Mouse (Mus musculus) CH12.LX (cell line): ENCODE measurements around the gene Akap7. TPM values are rescaled to one million over a fixed set of nuclear protein-coding genes. Genes with fewer than 3 reads are reported as not detected.

Experiments
- DNase-seq: peaks from one replicate; pipeline ENCODE4 v3.0.0-alpha.2; 2013; ENCODE audit errors: extremely low read depth
- H3K27ac ChIP-seq: 2 replicates; pipeline ENCODE4 v1.5.1; 2012; ENCODE audit warnings: low read depth, mild to moderate bottlenecking, control low read depth, moderate library complexity; ENCODE audit not compliant: insufficient read depth
- H3K27me3 ChIP-seq: replicated peaks from 2 replicates; pipeline ENCODE3; 2012; ENCODE audit warnings: inconsistent platforms
- H3K36me3 ChIP-seq, 2 experiments: replicated peaks in 1 of 2; 2 replicates each; pipeline versions ENCODE3 to v1.6.1; 2012; ENCODE audit warnings: inconsistent platforms in 1 of 2, low read length in 1 of 2, mild to moderate bottlenecking in 1 of 2, mixed read lengths in 1 of 2, moderate library complexity in 1 of 2; ENCODE audit not compliant: control insufficient read depth in 1 of 2, insufficient read depth in 1 of 2
- H3K4me1 ChIP-seq, 2 experiments: 2 replicates each; pipeline ENCODE4 v1.6.1; 2012; ENCODE audit warnings: inconsistent platforms in 1 of 2, moderate library complexity in 1 of 2; ENCODE audit not compliant: insufficient read depth in 2 of 2, control insufficient read depth in 1 of 2
- H3K4me2 ChIP-seq: 2 replicates; pipeline ENCODE4 v1.6.1; 2012; ENCODE audit warnings: low read depth, mild to moderate bottlenecking, control low read depth; ENCODE audit not compliant: poor library complexity, insufficient read depth, severe bottlenecking
- H3K4me3 ChIP-seq, 3 experiments: fragments of 150-350 bp in 1 of 3; sonication (generic) in 1 of 3; replicated peaks in 1 of 3; 2 replicates each; pipeline versions ENCODE3 to v1.5.1; 2011 to 2012; ENCODE audit warnings: low read depth in 2 of 3, low read length in 2 of 3, mild to moderate bottlenecking in 2 of 3, moderate library complexity in 2 of 3, control low read depth in 1 of 3, improper control_type of control experiment in 1 of 3, inconsistent platforms in 1 of 3, mixed read lengths in 1 of 3; ENCODE audit not compliant: poor library complexity in 1 of 3
- H3K79me2 ChIP-seq: replicated peaks from 2 replicates; pipeline ENCODE4 v1.6.1; 2012; ENCODE audit warnings: mild to moderate bottlenecking, moderate library complexity; ENCODE audit not compliant: control insufficient read depth, poor library complexity, insufficient read depth, severe bottlenecking; ENCODE audit errors: extremely low read depth
- H3K9ac ChIP-seq: 2 replicates; pipeline ENCODE4 v1.6.1; 2012; ENCODE audit warnings: low read depth, mild to moderate bottlenecking, control low read depth, moderate library complexity; ENCODE audit not compliant: insufficient read depth
- H3K9me3 ChIP-seq: replicated peaks from 2 replicates; pipeline ENCODE3; 2012; ENCODE audit warnings: low read length, inconsistent platforms, mixed read lengths
- BHLHE40 ChIP-seq: IDR thresholded peaks from 2 replicates; pipeline ENCODE4 v1.6.1; 2011; ENCODE audit warnings: mild to moderate bottlenecking, low read depth, low read length, improper control_type of control experiment
- CHD2 ChIP-seq: IDR thresholded peaks from 2 replicates; pipeline ENCODE4 v1.6.1; 2011; ENCODE audit warnings: low read length, improper control_type of control experiment
- CTCF ChIP-seq, 2 experiments: IDR thresholded peaks in 1 of 2; conservative IDR thresholded peaks in 1 of 2; 2 replicates each; pipeline ENCODE4 v1.5.1; 2011 to 2012; ENCODE audit warnings: low read depth in 2 of 2, low read length in 2 of 2, improper control_type of control experiment in 1 of 2, inconsistent platforms in 1 of 2, mild to moderate bottlenecking in 1 of 2, moderate library complexity in 1 of 2
- ELF1 ChIP-seq: IDR thresholded peaks from 2 replicates; pipeline ENCODE4 v1.6.1; 2014; ENCODE audit warnings: low read depth, mild to moderate bottlenecking, inconsistent platforms, low read length, improper control_type of control experiment
- GABPA ChIP-seq: IDR thresholded peaks from 2 replicates; pipeline ENCODE4 v1.6.1; 2012; ENCODE audit warnings: low read depth, low read length, improper control_type of control experiment, inconsistent platforms; ENCODE audit not compliant: insufficient replicate concordance
- JUN ChIP-seq: IDR thresholded peaks from 2 replicates; pipeline ENCODE4 v1.6.1; 2011; ENCODE audit warnings: low read depth, mild to moderate bottlenecking, low read length, improper control_type of control experiment, moderate library complexity; ENCODE audit not compliant: insufficient read depth
- JUND ChIP-seq: conservative IDR thresholded peaks from 2 replicates; pipeline ENCODE4 v1.6.1; 2011; ENCODE audit warnings: low read depth, low read length, improper control_type of control experiment
- KAT2A ChIP-seq: IDR thresholded peaks from 2 replicates; pipeline ENCODE4 v1.6.1; 2012; ENCODE audit warnings: low read length, improper control_type of control experiment, inconsistent platforms; ENCODE audit not compliant: insufficient replicate concordance
- MAFK ChIP-seq: IDR thresholded peaks from 2 replicates; pipeline ENCODE4 v1.6.1; 2011; ENCODE audit warnings: low read length, improper control_type of control experiment; ENCODE audit not compliant: insufficient replicate concordance
- MAX ChIP-seq: IDR thresholded peaks from 2 replicates; pipeline ENCODE4 v1.6.1; 2011; ENCODE audit warnings: low read length, improper control_type of control experiment
- MEF2A ChIP-seq: IDR thresholded peaks from 2 replicates; pipeline ENCODE4 v1.6.1; 2014; ENCODE audit warnings: low read depth, mild to moderate bottlenecking, inconsistent platforms, low read length, improper control_type of control experiment, borderline replicate concordance
- MXI1 ChIP-seq: IDR thresholded peaks from 2 replicates; pipeline ENCODE4 v1.6.1; 2011; ENCODE audit warnings: mild to moderate bottlenecking, low read depth, low read length, improper control_type of control experiment
- MYC ChIP-seq: IDR thresholded peaks from 2 replicates; pipeline ENCODE4 v1.6.1; 2011; ENCODE audit warnings: low read depth, mild to moderate bottlenecking, improper control_type of control experiment, low read length
- NELFE ChIP-seq: IDR thresholded peaks from 2 replicates; pipeline ENCODE4 v1.6.1; 2011; ENCODE audit warnings: low read depth, low read length, improper control_type of control experiment
- NRF1 ChIP-seq: IDR thresholded peaks from 2 replicates; pipeline ENCODE4 v1.6.1; 2014; ENCODE audit warnings: low read depth, mild to moderate bottlenecking, inconsistent platforms, low read length, improper control_type of control experiment, moderate library complexity
- POLR2A ChIP-seq: IDR thresholded peaks from 2 replicates; pipeline ENCODE4 v1.6.1; 2011; ENCODE audit warnings: low read depth, mild to moderate bottlenecking, improper control_type of control experiment, low read length
- POLR2AphosphoS2 ChIP-seq: IDR thresholded peaks from 2 replicates; pipeline ENCODE4 v1.6.1; 2011; ENCODE audit warnings: low read depth, low read length, improper control_type of control experiment
- RCOR1 ChIP-seq: conservative IDR thresholded peaks from 2 replicates; pipeline ENCODE4 v1.6.1; 2012; ENCODE audit warnings: low read depth, mild to moderate bottlenecking, inconsistent platforms, low read length, improper control_type of control experiment
- SIN3A ChIP-seq: IDR thresholded peaks from 2 replicates; pipeline ENCODE4 v1.6.1; 2012; ENCODE audit warnings: low read length, improper control_type of control experiment, inconsistent platforms
- SMC3 ChIP-seq: IDR thresholded peaks from 2 replicates; pipeline ENCODE4 v1.6.1; 2011; ENCODE audit warnings: low read depth, low read length, improper control_type of control experiment
- TCF12 ChIP-seq: IDR thresholded peaks from 2 replicates; pipeline ENCODE4 v1.6.1; 2014; ENCODE audit warnings: low read depth, mild to moderate bottlenecking, inconsistent platforms, low read length, improper control_type of control experiment
- UBTF ChIP-seq: IDR thresholded peaks from 2 replicates; pipeline ENCODE4 v1.6.1; 2012; ENCODE audit warnings: low read depth, mild to moderate bottlenecking, inconsistent platforms, low read length, improper control_type of control experiment, moderate library complexity
- USF1 ChIP-seq: IDR thresholded peaks from 2 replicates; pipeline ENCODE4 v1.6.1; 2014; ENCODE audit warnings: low read depth, mild to moderate bottlenecking, inconsistent platforms, low read length, improper control_type of control experiment
- USF2 ChIP-seq: conservative IDR thresholded peaks from 2 replicates; pipeline ENCODE4 v1.6.1; 2011; ENCODE audit warnings: low read depth, low read length, improper control_type of control experiment
- ZKSCAN1 ChIP-seq: IDR thresholded peaks from 2 replicates; pipeline ENCODE4 v1.6.1; 2012; ENCODE audit warnings: low read depth, inconsistent platforms, low read length, improper control_type of control experiment, borderline replicate concordance
- ZNF384 ChIP-seq: IDR thresholded peaks from 2 replicates; pipeline ENCODE4 v1.6.1; 2012; ENCODE audit warnings: low read depth, low read length, improper control_type of control experiment, inconsistent platforms
- dilution Hi-C: fragments of 300-500 bp; cut with MboI; formaldehyde crosslinking; loops from 2 replicates; pipeline ENCODE4 v1.14.3; 2020; ENCODE audit warnings: low sequenced_read_pairs; ENCODE audit not compliant: extremely low pct_unique_long_range_greater_than_20kb, extremely low pct_ligation_motif_present
- in situ Hi-C: fragments of 300-500 bp; cut with MboI; formaldehyde crosslinking; loops from 3 replicates; pipeline ENCODE4 v1.14.3; 2019; ENCODE audit warnings: low sequenced_read_pairs, low pct_ligation_motif_present, low pct_unique_long_range_greater_than_20kb, mixed read lengths
- polyA plus RNA-seq: library from polyadenylated mRNA; unstranded; fragments of >175 nt; gene quantifications from 2 replicates; pipeline ENCODE4 v1.2.1, GENCODE M21; 2012; ENCODE audit warnings: low read depth; ENCODE audit not compliant: insufficient read length
- total RNA-seq, 2 experiments: library from RNA; depleted of rRNA; stranded (reverse); fragments of 300-350 nt in 1 of 2; fragments of >200 nt in 1 of 2; gene quantifications; 2 replicates each; pipeline ENCODE4 v1.2.3; 2012 to 2014

Gene Akap7
- total and polyA plus RNA-seq, 3 experiments: 6.2 to 12.1 (median 7.1) TPM

DNA sequence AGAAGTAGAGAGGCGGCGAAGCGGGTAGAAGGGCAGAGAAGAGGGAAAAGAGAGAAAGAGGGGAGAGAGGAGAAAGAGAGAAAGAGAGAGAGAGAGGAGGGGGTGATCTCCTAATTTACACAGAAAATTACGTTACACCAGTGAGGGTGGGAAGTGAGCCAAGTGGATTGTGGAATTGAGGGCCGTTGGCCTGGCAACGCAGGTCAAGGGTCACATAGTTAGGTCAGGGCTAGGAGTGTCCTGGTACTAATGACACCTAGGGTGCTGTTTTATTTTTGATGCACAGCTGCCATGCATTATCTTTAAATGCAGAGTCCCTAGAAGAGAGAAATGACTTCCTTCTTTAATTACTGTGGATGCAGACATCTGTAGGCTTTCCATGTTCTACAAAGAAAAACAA is 153.4 kb downstream of the Akap7 start:
- TF ChIP-seq JUND (no peak), NELFE (no peak), CTCF (conservative IDR thresholded peaks at IDR 0.05 in 1 of 2, IDR thresholded peaks at IDR 0.05 in 1 of 2; ENCODE audit: low read depth in 2 of 2, low read length in 2 of 2) (no peak), MYC (no peak), RCOR1 (no peak), NRF1 (no peak), TCF12 (no peak), USF1 (no peak), SMC3 (no peak), GABPA (no peak), ZNF384 (no peak), MXI1 (no peak), JUN (no peak), MEF2A (no peak), CHD2 (no peak), ZKSCAN1 (no peak)
- no peaks in the 10 kb centered on the region for H3K9me3 ChIP-seq
- no peak overlapping the region for H3K4me2 ChIP-seq
- no peak overlapping the region for H3K27ac ChIP-seq
- no peaks in the 10 kb centered on the region for H3K27me3 ChIP-seq
- H3K79me2 ChIP-seq: no peaks in the 10 kb centered on the region
- H3K9ac ChIP-seq: no peak overlapping the region
- no peaks in the 10 kb centered on the region for H3K36me3 ChIP-seq
- dilution Hi-C loops (no loop called here), in situ Hi-C loops (no loop called here)
- DNase-seq: no peak
- no peak overlapping the region for H3K4me3 ChIP-seq
- peaks cover 7 to 14% of the 10 kb centered on the region in 2 experiments for H3K4me1 ChIP-seq

DNA sequence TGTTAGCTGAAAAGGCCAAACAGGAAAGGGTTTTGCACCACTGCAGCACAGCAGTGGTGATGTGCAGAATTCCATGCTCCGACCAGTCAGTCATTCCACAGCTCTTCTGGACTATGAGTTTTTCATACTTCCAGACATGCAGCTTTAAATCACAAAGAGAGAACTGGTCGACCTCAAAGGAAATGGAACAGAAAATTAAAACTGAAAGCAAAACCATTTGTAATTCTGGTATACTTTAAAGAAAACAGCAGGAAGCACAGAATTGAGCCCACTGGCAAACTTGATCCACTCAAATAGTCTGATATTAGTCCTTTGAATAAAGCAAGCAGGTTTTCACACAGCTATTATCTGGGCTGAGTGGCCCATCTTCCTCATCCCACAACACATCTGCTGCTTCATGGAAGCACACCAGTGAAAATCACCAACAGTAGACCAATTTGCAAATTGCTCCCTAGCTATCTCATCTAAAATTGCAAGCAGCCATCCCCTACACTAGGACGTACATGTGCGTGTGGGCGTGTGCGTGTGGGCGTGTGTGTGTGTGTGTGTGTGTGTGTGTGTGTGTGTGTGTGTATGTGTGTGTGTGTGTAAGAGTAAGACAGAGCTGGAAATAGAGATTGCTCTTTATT is 156.4 kb downstream of the Akap7 start:
- in situ Hi-C loops: no loop called here
- dilution Hi-C loops: no loop called here

More for the DNA sequence above, 156.4 kb downstream of the Akap7 start:
- Histone ChIP-seq H3K79me2 (no peaks in the 10 kb centered on the region), H3K4me3 (no peak overlapping the region), H3K4me2 (peak overlapping the region; percentile 60; the same call in 1 of the 2 replicates), H3K4me1 (peaks cover 7 to 14% of the 10 kb centered on the region in 2 experiments), H3K27me3 (no peaks in the 10 kb centered on the region), H3K27ac (no peak overlapping the region), H3K9me3 (no peaks in the 10 kb centered on the region), H3K9ac (no peak overlapping the region; the same call in 1 of the 2 replicates), H3K36me3 (no peaks in the 10 kb centered on the region)
- no peak for DNase-seq
- TF ChIP-seq MYC (no peak), UBTF (no peak), NELFE (no peak), JUND (no peak), MAX (no peak), KAT2A (no peak), CTCF (conservative IDR thresholded peaks at IDR 0.05 in 1 of 2, IDR thresholded peaks at IDR 0.05 in 1 of 2; ENCODE audit: low read depth in 2 of 2, low read length in 2 of 2) (no peak), USF2 (no peak), MAFK (no peak), BHLHE40 (no peak), ELF1 (no peak), SIN3A (no peak), MXI1 (no peak), NRF1 (no peak), TCF12 (no peak), POLR2AphosphoS2 (no peak), POLR2A (no peak)
